Mouse (Mus musculus) limb, embryonic 12.5 days (tissue): ENCODE measurements around the gene Grik1. TPM values are rescaled to one million over a fixed set of nuclear protein-coding genes. Genes with fewer than 3 reads are reported as not detected.

Experiments used
- ATAC-seq: fragments of 200-750 bp; cut with Nextera tagmentation; 2 replicates; pipeline ENCODE4 v1.8.0; 2017; ENCODE audit warnings: low read depth, moderate TSS enrichment; ENCODE audit not compliant: insufficient number of reproducible peaks, insufficient read depth, low FRiP score, low TSS enrichment
- H3K27ac ChIP-seq: fragments of 300-500 bp; sonication (generic); 2 replicates; pipeline ENCODE4 v1.5.1; 2016; ENCODE audit warnings: mild to moderate bottlenecking, moderate library complexity
- H3K27me3 ChIP-seq: fragments of 300-500 bp; sonication (generic); 2 replicates; pipeline ENCODE4 v1.6.1; 2016; ENCODE audit warnings: mild to moderate bottlenecking, moderate library complexity
- H3K36me3 ChIP-seq: fragments of 300-500 bp; sonication (generic); 2 replicates; pipeline ENCODE4 v1.6.1; 2016; ENCODE audit warnings: mild to moderate bottlenecking, moderate library complexity
- H3K4me1 ChIP-seq: fragments of 300-500 bp; sonication (generic); replicated peaks from 2 replicates; pipeline ENCODE4 v1.6.1; 2016
- H3K4me2 ChIP-seq: fragments of 300-500 bp; sonication (generic); 2 replicates; pipeline ENCODE4 v1.6.1; 2016; ENCODE audit warnings: mild to moderate bottlenecking, moderate library complexity
- H3K4me3 ChIP-seq: fragments of 300-500 bp; sonication (generic); replicated peaks from 2 replicates; pipeline ENCODE4 v1.5.1; 2016; ENCODE audit warnings: mild to moderate bottlenecking
- H3K9ac ChIP-seq: fragments of 300-500 bp; sonication (generic); replicated peaks from 2 replicates; pipeline ENCODE4 v1.6.1; 2016; ENCODE audit warnings: mild to moderate bottlenecking, moderate library complexity
- H3K9me3 ChIP-seq: fragments of 300-500 bp; sonication (generic); 2 replicates; pipeline ENCODE4 v1.6.1; 2016; ENCODE audit warnings: mild to moderate bottlenecking, moderate library complexity
- WGBS: fragments of 180-500 bp; shearing (Covaris S2); methylation state at CpG from one replicate; pipeline ENCODE4 v1.1.7; 2016; 5-methylcytosine and 5-hydroxymethylcytosine counted together
- polyA plus RNA-seq: library from polyadenylated mRNA; unstranded; fragments of >200 nt; fragmentation: Nextera tagmentation; extraction: Ambion mirVana; gene quantifications from 2 replicates; pipeline ENCODE4 v1.2.1, GENCODE M21; 2016

Gene Grik1
- polyA plus RNA-seq, 1 experiment from 2014 or later, result 0.94 TPM

GRCm38 (mm10) chr16:87853451-87854085 is 436.5 kb downstream of the Grik1 start:
- H3K9ac ChIP-seq, result no peak overlapping the region
- H3K4me1 ChIP-seq, result no peaks in the 10 kb centered on the region
- no peak for ATAC-seq
- no peak overlapping the region for H3K27ac ChIP-seq
- no peaks in the 10 kb centered on the region for H3K27me3 ChIP-seq
- H3K36me3 ChIP-seq, result no peaks in the 10 kb centered on the region
- WGBS, result 88% methylated on average over 3 of the region's 3 CpGs
- no peak overlapping the region for H3K4me3 ChIP-seq
- H3K4me2 ChIP-seq, result no peak overlapping the region
- no peaks in the 10 kb centered on the region for H3K9me3 ChIP-seq

- Histone ChIP-seq H3K9ac (no peak overlapping the region), H3K4me2 (no peak overlapping the region), H3K36me3 (no peaks in the 10 kb centered on the region), H3K4me3 (no peak overlapping the region), H3K4me1 (no peaks in the 10 kb centered on the region), H3K9me3 (no peaks in the 10 kb centered on the region), H3K27ac (no peak overlapping the region), H3K27me3 (no peaks in the 10 kb centered on the region)
- WGBS, result 75% methylated on average over 2 of the region's 2 CpGs
- no peak for ATAC-seq
Observed at GRCm38 (mm10) chr16:87851550-87851949, 438.5 kb downstream of the Grik1 start.

DNA sequence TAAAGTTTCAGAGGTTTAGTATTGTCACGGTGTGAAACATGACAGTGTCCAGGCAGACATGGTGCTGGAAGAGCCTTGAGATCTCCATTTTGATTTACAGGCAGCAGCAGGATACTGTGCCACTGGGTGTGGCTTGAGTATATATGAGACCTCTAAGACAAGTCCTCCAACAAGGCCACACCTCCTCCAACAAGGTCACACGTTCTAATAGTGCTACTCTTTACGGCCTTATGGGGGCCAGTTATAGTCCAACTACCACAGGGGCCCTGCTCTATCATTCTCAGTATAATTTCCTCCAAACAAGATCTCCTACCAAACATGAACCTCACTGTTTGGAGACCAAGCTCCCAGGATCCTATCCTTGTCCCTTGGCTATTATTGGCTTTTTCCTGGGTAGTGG is 441.3 kb downstream of the Grik1 start:
- Histone ChIP-seq H3K36me3 (no peaks in the 10 kb centered on the region), H3K4me1 (no peaks in the 10 kb centered on the region), H3K9me3 (no peaks in the 10 kb centered on the region), H3K27me3 (no peaks in the 10 kb centered on the region), H3K27ac (no peak overlapping the region), H3K4me2 (no peak overlapping the region), H3K4me3 (no peak overlapping the region), H3K9ac (no peak overlapping the region)
- 77% methylated on average over 3 of the region's 3 CpGs for WGBS
- no peak for ATAC-seq

Other genes starting within 250 kb of the Grik1 start
- gene Cldn17, start 216.7 kb upstream of the Grik1 start, polyA plus RNA-seq, result not detected in 2 replicates